Mouse (Mus musculus) layer of hippocampus, postnatal 25 days (tissue): Measurements from ENCODE around the gene Tcf20. TPM values are rescaled to one million over a fixed set of nuclear protein-coding genes. Genes with fewer than 3 reads are reported as not detected.
"Not testable (repeated sequence)": the region's sequence is repeated elsewhere in the genome, so short reads cannot be mapped to it uniquely, and the experiment has no call there.

Experiments
- DNase-seq, 2 experiments: peaks; one replicate each; pipeline ENCODE4 v3.0.0; 2022; ENCODE audit warnings: mixed read lengths in 2 of 2, low spot score in 1 of 2; ENCODE audit errors: extremely low spot score in 1 of 2
- total RNA-seq, 2 experiments: library from RNA; stranded (reverse); gene quantifications; 2 replicates each; pipeline ENCODE4 v1.2.3; 2021

Tcf20 gene
- total RNA-seq, 2 experiments from 2014 or later: 213 TPM

DNA sequence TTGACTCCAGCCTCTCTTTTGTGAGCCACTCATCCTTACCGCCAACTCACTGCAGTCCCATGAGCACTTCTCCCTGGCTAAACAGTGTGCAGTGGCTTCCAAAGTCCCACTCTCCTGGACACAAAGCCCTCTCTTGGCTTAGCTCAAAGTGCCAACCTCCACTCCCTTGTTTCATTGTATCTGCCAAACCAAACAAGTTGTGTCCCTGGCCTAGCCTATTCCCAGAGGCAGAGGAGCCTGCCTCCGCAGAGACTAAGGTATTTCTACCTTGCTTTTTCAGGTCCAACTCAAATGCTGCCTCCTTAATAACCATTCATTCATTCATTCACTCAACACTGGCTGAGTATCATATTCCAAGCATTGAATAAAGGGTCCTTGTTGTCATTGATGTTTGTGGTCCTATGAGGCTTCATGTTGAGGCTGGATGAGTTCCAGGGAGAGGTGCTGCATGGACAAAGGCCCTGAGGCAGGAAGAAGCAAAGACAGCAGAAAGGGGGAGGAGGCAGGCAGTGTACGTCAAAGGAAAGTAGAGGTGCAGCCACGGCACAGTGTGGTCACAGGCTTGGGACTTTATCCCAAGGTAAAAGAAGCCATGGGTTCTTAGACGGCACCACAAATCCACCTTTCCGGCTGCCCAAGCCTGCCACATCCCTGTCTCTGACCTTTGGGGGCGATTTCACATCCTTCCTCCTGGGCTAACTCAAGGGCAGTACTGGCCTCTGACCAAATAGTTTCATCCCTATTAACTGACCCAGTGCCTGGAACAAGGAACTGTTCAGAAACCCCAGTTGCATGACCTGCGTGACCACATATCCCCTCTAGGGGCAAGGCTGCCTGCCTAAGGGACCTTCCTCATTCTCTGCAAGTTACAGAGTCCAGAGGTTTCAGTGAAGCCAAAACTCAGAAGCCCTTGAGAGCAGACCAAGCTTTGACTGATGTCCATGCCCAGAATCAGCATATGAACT, 82.0 kb downstream of the Tcf20 start:
- peak in 1 of 2 experiments; percentile 6 for DNase-seq

DNA sequence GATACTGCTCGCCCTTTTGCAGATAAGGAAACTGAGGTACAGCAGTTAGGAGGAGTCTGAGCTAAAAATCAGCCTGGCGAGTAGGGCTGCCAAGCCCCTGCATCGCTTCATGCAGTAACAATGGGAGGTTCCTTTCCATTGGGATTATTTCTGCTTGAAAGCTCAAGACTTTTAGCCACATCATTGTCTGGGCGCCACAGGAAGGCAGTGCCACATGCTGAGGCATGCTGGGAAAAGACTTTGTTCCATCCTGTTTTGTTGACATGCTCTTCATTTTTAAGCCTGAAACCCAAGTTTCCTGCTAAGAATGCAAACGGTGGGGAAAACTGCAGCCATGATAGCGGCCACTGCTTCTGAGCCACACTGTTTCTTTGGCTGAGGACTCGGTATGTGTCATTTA, 83.1 kb downstream of the Tcf20 start:
- no peak for DNase-seq

DNA sequence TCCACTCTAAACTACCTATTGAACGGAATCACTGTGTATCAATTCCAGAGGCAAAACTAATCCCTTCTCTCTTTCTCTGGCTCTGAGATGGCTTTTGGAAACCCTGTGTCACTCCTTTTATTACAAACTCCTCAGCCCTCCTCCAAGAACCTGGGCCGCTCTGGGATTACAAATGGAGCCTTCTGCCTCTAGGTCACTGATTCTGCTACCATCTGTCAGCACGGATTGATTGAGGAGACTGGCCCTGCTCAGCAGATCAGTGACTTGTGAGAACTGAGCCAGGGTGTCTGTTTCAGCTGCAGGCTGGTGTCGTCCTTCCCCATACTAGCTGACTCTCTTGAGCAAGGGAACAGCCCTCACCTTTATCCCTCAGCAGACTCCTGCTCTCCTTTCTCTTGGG, 85.2 kb downstream of the Tcf20 start:
- DNase-seq: no peak

DNA sequence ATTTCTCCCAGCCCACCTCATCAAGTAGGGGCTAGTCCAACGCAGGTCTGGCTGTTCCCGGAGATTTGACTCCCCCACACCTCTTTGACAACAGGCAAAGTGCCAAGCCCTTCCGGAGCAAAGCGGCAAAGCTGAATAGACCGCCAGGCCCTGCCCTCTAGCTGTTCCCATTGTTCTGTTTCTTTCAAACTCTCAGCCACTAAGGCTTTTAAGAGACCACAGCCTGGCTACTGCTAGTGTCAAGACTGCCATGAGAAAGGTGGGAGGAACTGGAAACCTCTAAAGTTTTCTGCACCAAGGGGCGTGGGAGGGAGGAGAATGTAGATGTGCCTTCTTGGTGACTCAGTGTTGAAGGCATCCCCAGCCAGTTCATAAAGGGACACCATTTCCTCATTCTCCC, 86.4 kb downstream of the Tcf20 start:
- no peak for DNase-seq

DNA sequence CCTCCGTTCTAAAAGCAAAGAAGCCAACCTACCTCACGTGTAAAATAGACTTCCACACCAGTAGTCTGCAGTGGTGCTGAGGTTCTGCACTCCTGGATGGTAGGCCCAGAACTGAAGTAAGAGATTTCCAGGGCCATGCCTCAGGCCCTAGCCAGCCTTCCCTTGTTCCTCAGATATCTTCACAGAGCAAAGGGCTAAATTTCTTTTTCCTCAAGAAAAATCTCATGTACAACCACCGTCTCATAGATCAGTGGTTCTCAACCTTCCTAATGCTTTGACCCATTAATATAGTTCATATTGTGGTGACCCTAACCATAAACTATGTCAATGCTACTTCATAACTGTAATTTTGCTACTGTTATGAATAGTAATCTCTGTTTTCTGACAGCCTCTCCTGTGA, 87.3 kb downstream of the Tcf20 start:
- no peak for DNase-seq

DNA sequence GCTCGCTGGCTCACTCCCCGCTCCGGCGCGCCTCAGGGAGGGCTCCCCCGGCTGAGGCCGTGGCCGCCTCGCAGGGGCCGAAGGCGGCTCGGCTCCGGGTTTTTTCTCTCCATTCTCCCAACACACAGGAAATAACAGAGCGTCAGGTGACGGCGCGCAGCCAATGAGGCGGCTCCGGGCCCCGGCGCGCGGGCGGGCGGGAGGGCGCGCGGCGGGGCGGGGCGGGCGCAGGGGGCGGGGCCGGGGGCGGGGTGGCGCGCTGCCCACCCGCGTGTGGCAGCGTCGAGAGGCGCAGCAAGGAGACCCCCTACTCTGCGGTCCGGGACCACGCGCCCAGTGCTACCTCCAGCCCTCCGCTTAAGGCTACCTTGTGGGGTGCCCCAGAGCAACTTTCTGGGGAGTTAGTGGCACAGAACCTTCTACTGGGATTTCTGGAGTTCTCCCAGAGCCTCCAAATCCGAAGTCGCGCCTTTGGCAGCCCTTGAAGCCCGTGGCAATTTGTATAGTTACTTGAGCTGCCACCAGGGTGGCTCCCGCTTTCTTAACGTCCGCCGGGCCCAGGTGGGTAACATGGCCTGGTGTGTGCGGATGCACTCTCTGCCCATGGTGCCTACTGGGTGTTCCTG, 87.9 kb downstream of the Tcf20 start:
- peak; percentile 73 to 74 for DNase-seq

DNA sequence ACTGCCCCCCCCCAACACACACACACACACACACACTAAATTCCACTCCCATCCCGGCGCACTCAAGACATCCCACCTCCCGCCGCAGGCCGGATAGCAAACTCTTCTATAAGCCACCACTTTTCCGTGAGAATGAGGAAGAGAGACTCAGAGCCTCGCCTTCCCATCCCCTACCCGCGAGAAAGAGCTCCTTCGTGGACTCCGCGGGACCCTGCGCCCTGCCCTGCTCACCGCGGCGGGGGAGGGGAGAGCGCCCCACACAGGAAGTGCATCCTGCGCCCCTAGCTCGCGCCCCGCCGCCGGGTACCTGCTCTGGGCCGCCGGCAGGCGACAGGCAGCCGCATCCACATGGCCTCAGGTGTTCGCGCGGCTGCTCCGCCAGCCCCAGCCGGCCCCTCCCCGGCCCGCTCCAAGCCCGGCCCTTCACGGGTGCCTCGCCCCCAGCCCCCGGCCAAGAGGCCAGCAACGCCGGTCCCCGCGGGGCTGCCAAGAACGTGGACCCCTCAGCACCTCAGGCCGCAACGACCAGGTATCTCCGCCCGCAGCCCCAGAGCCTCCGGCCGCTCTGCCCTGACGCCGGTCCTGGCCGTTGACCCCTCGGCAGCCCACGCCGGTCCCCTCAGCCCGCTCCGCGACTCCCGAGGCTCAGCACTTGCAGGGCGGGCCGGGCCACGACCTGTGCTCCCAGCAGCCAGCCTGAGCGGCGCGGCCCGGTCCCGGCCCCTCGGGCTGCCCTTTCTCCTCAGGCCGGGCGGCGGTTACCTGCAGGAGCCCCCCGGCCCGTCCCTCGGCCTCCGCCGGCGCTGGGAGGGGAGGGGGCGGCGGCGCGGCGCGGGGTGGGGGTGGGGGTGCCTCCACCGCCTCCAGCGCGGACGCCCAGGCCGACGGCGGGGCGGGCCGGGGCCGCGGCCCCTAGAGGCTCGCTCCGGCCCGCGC, 88.7 kb downstream of the Tcf20 start:
- DNase-seq: peak in 1 of 2 experiments; percentile 14

DNA sequence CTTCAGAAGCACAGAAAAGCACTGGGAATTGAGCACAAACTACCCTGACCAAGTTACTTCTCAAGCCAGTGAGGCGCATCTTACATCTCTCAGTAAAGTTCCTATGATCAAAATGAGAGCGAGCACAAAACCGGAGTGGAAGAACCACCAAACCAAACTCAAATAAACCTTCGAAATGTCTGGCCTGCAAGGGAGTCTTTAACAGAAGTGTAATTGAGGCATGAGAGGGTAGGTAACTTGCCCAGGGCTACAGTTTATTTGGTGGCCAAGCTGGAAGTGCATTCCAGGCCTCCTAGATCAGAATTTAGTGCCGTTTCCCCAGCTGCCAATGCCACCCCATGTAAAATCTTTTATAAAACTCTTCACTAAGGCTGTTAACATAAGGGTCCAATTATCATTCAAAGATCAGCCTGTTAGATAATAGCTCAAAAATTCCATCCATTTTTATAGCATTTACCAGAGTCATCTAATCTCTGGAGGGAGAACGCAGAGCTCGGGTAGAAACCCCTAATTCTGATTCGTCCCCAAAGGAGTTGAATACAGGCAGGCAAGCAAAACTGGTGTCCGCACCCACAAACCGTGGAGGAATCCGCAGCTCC, 89.4 kb downstream of the Tcf20 start:
- no peak for DNase-seq

DNA sequence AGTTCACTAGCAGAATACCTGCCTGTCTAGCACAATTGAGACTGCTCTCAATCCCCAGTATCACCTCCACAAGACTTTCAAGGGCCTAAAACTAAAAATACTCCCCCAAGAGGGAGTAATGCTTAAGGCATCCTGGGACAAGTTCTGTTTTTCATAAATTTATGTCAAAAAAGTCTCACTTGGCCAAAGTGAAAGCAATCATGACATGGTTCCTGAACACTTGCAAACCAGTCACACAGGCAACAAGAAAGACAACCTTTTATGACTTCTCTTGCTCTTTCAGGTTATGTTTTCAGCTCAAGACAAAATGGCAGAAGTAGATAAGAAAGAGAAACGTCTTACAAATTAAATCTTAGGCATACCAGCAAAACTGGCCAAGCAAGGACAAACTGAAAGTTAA, 91.3 kb downstream of the Tcf20 start:
- DNase-seq: no peak

DNA sequence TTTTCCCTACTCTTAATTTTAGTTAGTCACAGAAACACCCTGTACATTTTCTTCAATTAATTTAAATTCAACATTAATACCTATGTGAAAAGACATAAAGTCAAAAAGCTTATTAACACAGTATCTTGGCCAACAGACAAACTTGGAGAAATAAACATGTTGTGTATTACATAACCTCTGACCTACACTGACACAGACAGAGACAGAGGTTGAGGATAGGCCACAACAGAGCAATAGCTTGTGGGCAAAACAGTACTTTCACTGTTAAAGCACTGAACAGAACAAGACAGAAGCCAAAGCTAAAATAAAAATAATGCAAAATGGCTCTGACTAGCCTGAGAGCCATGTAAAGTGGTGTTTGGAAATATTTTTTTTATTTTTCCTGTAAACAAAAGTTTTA, 97.2 kb downstream of the Tcf20 start:
- no peak for DNase-seq

DNA sequence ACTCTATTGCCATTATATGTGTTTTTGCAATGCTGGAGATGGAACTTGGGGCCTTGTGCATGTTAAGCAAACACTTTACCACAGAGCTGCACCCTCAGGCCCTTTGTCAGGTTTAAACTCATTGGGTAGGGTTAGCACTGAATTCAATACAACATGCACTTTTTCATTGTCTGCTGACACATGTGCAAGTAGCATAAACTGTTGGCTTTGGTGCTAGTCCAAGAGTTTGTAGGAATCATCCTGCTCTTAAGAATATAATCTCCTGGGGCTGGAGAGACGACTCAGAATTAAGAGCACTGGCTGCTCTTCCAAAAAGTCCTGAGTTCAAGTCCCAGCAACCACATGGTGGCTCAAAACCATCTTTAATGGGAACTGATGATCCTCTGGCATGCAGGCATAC, 98.2 kb downstream of the Tcf20 start:
- DNase-seq: no peak

DNA sequence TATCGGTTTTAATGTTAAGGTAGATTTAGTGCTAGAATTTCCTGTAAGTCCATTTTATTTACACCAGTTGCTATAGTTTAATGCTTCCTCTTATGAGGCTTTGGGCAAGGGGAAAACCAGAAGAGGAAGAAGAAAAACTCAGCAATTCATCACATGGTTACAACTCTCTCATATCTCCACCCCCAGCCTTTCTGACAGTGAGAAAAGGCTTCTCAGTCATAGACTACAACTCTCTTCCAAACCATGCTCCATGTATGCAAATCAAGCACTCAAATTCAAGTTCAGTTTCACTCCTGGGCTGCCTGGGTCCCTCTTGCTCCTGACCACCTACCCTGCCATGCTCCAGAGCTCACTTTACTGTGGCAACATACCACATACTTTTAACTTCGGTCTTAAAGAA, 99.2 kb downstream of the Tcf20 start:
- no peak for DNase-seq

DNA sequence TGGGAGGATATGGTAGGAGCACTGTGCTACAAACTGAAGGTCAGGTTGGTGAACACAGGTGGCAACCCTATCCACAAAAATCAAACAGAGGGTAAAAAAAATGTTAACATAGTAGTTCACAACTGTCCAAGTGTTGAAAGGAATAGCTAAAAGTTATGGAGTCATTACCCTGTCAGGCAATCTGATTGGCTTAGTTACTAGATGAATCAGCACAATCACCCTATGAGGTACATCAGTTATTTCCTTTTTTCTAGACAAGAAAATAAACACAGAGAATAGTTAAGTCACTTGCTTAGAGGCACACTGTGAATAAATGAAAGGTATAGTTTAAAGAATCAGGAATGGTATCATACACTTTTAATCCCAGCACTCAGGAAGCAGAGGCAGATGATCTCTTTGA, 110.4 kb downstream of the Tcf20 start:
- DNase-seq: no peak

DNA sequence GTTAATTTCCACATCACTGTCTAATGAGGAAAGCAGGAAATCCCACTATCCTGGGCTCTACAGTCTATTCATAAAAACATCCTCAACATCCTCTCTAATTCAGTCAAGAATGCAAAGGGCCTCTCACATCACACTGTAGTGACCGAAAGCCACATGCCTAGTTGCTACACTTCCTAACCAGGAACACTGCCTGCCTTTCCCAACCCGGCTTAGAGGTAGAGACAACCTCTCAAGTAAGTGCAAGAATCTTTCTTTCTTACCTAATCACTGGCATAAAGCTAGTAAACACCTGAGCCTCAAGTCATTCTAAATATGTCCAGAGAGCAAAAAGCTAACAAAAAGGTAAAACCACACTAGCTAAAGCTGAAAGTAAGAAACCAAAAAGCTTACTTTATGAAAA, 110.8 kb downstream of the Tcf20 start:
- no peak for DNase-seq

DNA sequence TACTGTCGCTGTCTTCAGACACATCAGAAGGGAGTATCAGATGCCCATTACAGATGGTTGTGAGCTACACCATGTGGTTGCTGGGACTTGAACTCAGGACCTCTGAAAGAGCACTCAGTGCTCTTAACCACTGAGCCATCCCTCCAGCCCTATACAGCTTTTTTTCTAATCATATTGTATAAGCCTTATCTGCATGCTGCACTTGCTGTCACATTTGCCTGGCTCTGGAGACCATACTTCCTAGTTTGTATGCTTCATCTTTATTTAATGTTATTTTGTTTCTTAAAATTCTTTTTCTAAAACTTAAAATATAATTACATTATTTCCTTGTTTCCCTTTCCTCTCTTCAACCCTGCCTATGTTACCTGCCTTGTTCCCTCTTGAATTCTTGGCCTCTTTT, 115.6 kb downstream of the Tcf20 start:
- no peak for DNase-seq

DNA sequence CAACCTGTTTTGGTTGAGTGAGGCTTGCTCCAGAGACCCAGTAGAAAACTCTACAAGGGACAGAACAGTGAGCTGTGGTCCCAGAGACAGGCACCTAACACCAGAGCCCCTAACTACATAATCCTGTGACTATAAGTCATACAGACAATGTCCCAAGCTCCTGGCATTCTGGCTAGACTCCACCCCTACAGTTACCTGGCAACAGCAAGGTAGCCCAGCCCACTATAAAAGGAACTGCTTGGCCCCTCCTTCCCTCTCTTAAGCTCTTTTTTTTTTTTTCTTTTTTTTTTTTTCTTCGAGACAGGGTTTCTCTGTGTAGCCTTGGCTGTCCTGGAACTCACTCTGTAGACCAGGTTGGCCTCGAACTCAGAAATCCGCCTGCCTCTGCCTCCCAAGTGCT, 121.4 kb downstream of the Tcf20 start:
- DNase-seq: not testable (repeated sequence)

DNA sequence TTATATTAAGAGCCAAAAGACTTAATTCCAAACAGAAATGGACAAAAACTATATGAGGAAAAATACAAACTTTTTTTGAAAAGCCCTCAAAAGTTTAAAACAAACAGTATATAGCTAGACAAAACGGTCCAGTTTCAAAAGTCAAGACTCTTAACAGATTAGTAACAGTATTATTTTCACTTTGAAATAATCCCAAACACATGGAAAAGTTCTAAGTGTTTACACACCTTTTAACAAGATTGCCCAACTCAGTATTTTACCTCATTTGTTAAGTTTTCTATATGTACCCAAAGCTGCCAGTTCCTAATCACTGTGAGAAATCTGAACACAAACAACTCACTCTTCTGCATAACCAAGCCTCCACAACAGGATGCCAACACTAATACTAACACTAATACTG, 124.0 kb downstream of the Tcf20 start:
- DNase-seq: no peak

DNA sequence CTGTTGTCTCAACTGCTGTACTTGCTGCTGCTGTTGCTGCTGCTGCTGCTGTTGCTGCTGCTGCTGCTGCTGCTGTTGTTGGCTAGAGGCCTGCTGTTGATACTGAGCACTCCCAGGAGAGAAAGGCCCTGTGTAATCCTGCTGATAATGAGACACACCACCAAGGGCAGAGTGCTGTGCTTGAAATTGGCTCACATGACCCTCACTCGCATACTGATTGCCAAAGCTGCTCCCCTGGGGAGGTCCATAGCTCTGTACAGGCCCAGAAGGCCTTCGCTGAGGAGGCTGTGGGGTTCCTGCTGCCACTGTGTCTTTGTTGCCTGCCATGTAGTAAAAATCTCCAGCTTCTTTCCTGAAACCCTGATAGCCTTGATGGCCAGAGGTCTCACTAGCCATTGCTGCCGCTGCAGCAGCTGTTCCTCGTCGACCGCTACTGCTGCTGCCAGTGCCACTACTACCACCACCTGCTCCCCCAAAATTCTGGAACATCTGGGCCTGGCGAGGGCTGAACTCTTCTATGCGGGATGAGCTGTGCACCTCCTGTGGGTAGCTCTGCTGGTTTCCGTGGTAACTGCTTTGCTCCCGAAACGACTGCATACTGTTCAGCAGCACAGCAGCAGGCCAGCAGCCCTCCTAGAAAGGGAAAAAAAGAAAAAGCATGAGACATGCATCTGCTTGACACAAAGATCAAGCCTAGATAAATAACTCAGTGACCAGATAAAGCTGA, 130.9 kb downstream of the Tcf20 start:
- no peak for DNase-seq

DNA sequence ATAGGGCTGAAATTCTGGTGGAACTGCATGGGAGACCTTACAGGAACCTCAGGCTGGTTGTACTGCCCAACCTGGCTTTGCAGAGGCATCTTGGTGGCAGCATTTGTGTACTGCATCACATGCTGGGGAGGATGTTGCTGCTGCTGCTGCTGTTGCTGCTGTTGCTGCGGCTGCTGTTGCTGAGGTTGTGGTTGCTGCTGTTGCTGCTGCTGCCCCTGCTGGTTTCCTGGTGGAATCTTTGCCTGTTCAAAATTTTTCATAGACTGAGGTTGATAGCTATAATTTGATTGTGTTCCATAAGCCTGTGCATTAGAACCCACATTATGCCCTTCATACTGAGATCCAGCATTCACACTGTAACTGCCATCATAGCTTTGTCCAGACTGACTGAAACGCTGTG, 131.6 kb downstream of the Tcf20 start:
- no peak for DNase-seq

DNA sequence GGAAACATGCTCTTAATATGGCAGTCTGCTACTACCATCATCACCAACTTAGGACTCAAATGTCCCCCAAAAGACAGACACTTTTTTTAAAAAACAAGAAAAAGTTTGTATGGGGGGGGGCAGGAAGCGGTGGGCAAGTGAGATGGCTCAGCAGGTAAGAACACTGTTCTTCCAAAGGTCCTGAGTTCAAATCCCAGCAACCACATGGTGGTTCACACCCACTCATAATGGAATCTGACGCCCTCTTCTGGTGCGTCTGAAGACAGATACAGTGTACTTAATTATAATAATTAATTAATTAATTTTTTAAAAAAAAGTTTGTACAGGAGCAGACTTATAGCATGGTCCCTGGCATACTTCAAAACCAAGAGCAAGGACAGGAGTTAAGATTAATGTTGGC, 148.5 kb downstream of the Tcf20 start:
- DNase-seq: no peak
